Mouse (Mus musculus) midbrain, embryonic 16.5 days (tissue): ENCODE data around the gene BC030867. TPM values are rescaled to one million over a fixed set of nuclear protein-coding genes. Genes with fewer than 3 reads are reported as not detected.

Experiments used
- ATAC-seq: fragments of 200-750 bp; cut with Nextera tagmentation; 2 replicates; pipeline ENCODE4 v1.8.0; 2017; ENCODE audit warnings: moderate TSS enrichment
- H3K27ac ChIP-seq: fragments of 300-500 bp; sonication (generic); 2 replicates; pipeline ENCODE4 v1.5.1; 2014; ENCODE audit warnings: mild to moderate bottlenecking, low read length, mixed read lengths
- H3K27me3 ChIP-seq: fragments of 300-500 bp; sonication (generic); 2 replicates; pipeline ENCODE4 v1.6.1; 2014; ENCODE audit warnings: low read depth, low read length, mixed read lengths; ENCODE audit not compliant: control insufficient read depth, insufficient read depth
- H3K36me3 ChIP-seq: fragments of 300-500 bp; sonication (generic); 2 replicates; pipeline ENCODE4 v1.6.1; 2014; ENCODE audit warnings: mild to moderate bottlenecking, low read length, moderate library complexity, mixed read lengths; ENCODE audit not compliant: control insufficient read depth, insufficient read depth
- H3K4me1 ChIP-seq: fragments of 300-500 bp; sonication (generic); 2 replicates; pipeline ENCODE4 v1.6.1; 2014; ENCODE audit warnings: mild to moderate bottlenecking, low read length, mixed read lengths; ENCODE audit not compliant: control insufficient read depth, insufficient read depth
- H3K4me2 ChIP-seq: fragments of 300-500 bp; sonication (generic); 2 replicates; pipeline ENCODE4 v1.6.1; 2014; ENCODE audit warnings: mild to moderate bottlenecking, low read length, mixed read lengths
- H3K4me3 ChIP-seq: fragments of 300-500 bp; sonication (generic); 2 replicates; pipeline ENCODE4 v1.5.1; 2014; ENCODE audit warnings: low read depth, mild to moderate bottlenecking, low read length, moderate library complexity, mixed read lengths
- H3K9ac ChIP-seq: fragments of 300-500 bp; sonication (generic); 2 replicates; pipeline ENCODE4 v1.6.1; 2014; ENCODE audit warnings: low read depth, low read length, mixed read lengths
- H3K9me3 ChIP-seq: fragments of 300-500 bp; sonication (generic); replicated peaks from 2 replicates; pipeline ENCODE4 v1.6.1; 2014; ENCODE audit warnings: mild to moderate bottlenecking, low read length, mixed read lengths; ENCODE audit not compliant: control insufficient read depth, poor library complexity, severe bottlenecking
- WGBS: fragments of 180-500 bp; shearing (Covaris S2); extraction: QIAGEN DNeasy Blood & Tissue Kit; methylation state at CpG from one replicate; pipeline ENCODE4 v1.1.7; 2014; 5-methylcytosine and 5-hydroxymethylcytosine counted together
- polyA plus RNA-seq: library from polyadenylated mRNA; unstranded; fragments of >200 nt; fragmentation: Nextera tagmentation; extraction: Ambion mirVana; gene quantifications from 2 replicates; pipeline ENCODE4 v1.2.1, GENCODE M21; 2015

BC030867 gene
- polyA plus RNA-seq, 1 experiment from 2014 or later = 1.6 TPM

GRCm38 (mm10) chr11:102240636-102241035 is 8.0 kb upstream of the BC030867 start:
- 86% methylated on average over 6 of the region's 6 CpGs for WGBS

GRCm38 (mm10) chr11:102241246-102241645 is 7.4 kb upstream of the BC030867 start:
- H3K27ac ChIP-seq = no peak overlapping the region
- no peaks in the 10 kb centered on the region for H3K27me3 ChIP-seq
- no peaks in the 10 kb centered on the region for H3K36me3 ChIP-seq
- H3K4me3 ChIP-seq = no peak overlapping the region
- peaks cover 9% of the 10 kb centered on the region for H3K4me1 ChIP-seq
- WGBS = 87% methylated on average over 5 of the region's 5 CpGs
- H3K4me2 ChIP-seq = no peak overlapping the region
- no peak overlapping the region for H3K9ac ChIP-seq
- ATAC-seq = no peak
- H3K9me3 ChIP-seq = no peaks in the 10 kb centered on the region

More at GRCm38 (mm10) chr11:102240636-102241035, 8.0 kb upstream of the BC030867 start:
- no peaks in the 10 kb centered on the region for H3K36me3 ChIP-seq
- no peak overlapping the region for H3K4me3 ChIP-seq
- peaks cover 5% of the 10 kb centered on the region for H3K4me1 ChIP-seq
- no peak for ATAC-seq
- no peak overlapping the region for H3K4me2 ChIP-seq
- H3K27ac ChIP-seq = no peak overlapping the region
- no peaks in the 10 kb centered on the region for H3K27me3 ChIP-seq
- no peaks in the 10 kb centered on the region for H3K9me3 ChIP-seq
- no peak overlapping the region for H3K9ac ChIP-seq

- no peaks in the 10 kb centered on the region for H3K27me3 ChIP-seq
- ATAC-seq = no peak
- WGBS = 47% methylated on average over 5 of the region's 5 CpGs
- peaks cover 9% of the 10 kb centered on the region for H3K4me1 ChIP-seq
- no peak overlapping the region for H3K4me3 ChIP-seq
- no peaks in the 10 kb centered on the region for H3K9me3 ChIP-seq
- no peak overlapping the region for H3K9ac ChIP-seq
- H3K4me2 ChIP-seq = no peak overlapping the region
- no peak overlapping the region for H3K27ac ChIP-seq
- H3K36me3 ChIP-seq = no peaks in the 10 kb centered on the region
Observed at GRCm38 (mm10) chr11:102241874-102242273, 6.8 kb upstream of the BC030867 start.

- H3K36me3 ChIP-seq = no peaks in the 10 kb centered on the region
- H3K4me1 ChIP-seq = peaks cover 14% of the 10 kb centered on the region
- no peaks in the 10 kb centered on the region for H3K27me3 ChIP-seq
- peak overlapping the region; percentile 70 for H3K27ac ChIP-seq
- peak overlapping the region; percentile 86 for H3K4me2 ChIP-seq
- H3K4me3 ChIP-seq = peak overlapping the region; percentile 46
- WGBS = under 1% methylated on average over 32 of the region's 32 CpGs
- peak overlapping the region; percentile 68 for H3K9ac ChIP-seq
- H3K9me3 ChIP-seq = no peaks in the 10 kb centered on the region
- peak; percentile 78 for ATAC-seq
Observed at GRCm38 (mm10) chr11:102244926-102245449, 3.7 kb upstream of the BC030867 start.

- Histone ChIP-seq H3K4me1 (peaks cover 14% of the 10 kb centered on the region), H3K4me3 (peak overlapping the region; percentile 46), H3K9ac (peak overlapping the region; percentile 68), H3K36me3 (no peaks in the 10 kb centered on the region), H3K27ac (peak overlapping the region; percentile 70), H3K27me3 (no peaks in the 10 kb centered on the region), H3K4me2 (peak overlapping the region; percentile 86), H3K9me3 (no peaks in the 10 kb centered on the region)
- 0 out of 2 replicates have a peak, but pooled peaks have one; percentile 18 for ATAC-seq
- WGBS = 46% methylated on average over 14 of the region's 14 CpGs
Observed at GRCm38 (mm10) chr11:102245581-102246272, 3.0 kb upstream of the BC030867 start.

GRCm38 (mm10) chr11:102246273-102246635 is 2.4 kb upstream of the BC030867 start:
- Histone ChIP-seq H3K27ac (no peak overlapping the region), H3K4me2 (no peak overlapping the region), H3K27me3 (no peaks in the 10 kb centered on the region), H3K4me1 (peaks cover 14% of the 10 kb centered on the region), H3K9me3 (no peaks in the 10 kb centered on the region), H3K9ac (no peak overlapping the region), H3K4me3 (no peak overlapping the region), H3K36me3 (no peaks in the 10 kb centered on the region)
- no peak for ATAC-seq
- 85% methylated on average over 6 of the region's 6 CpGs for WGBS

- ATAC-seq = no peak
- Histone ChIP-seq H3K36me3 (no peaks in the 10 kb centered on the region), H3K9ac (no peak overlapping the region), H3K4me1 (peaks cover 14% of the 10 kb centered on the region), H3K27ac (no peak overlapping the region), H3K4me3 (no peak overlapping the region), H3K27me3 (no peaks in the 10 kb centered on the region), H3K4me2 (no peak overlapping the region), H3K9me3 (no peaks in the 10 kb centered on the region)
- WGBS = 89% methylated on average over 4 of the region's 4 CpGs
Observed at GRCm38 (mm10) chr11:102246871-102247270, 1.8 kb upstream of the BC030867 start.

GRCm38 (mm10) chr11:102249351-102250090 is 839 bp downstream of the BC030867 start:
- no peaks in the 10 kb centered on the region for H3K9me3 ChIP-seq
- H3K4me1 ChIP-seq = peaks cover 14% of the 10 kb centered on the region
- no peaks in the 10 kb centered on the region for H3K36me3 ChIP-seq
- no peak for ATAC-seq
- 0 out of 2 replicates have a peak overlapping the region, but pooled peaks have one; percentile 5 for H3K9ac ChIP-seq
- 13% methylated on average over 9 of the region's 9 CpGs for WGBS
- H3K4me3 ChIP-seq = peak overlapping the region; percentile 48
- H3K27ac ChIP-seq = no peak overlapping the region
- H3K27me3 ChIP-seq = no peaks in the 10 kb centered on the region
- peak overlapping the region; percentile 98 for H3K4me2 ChIP-seq

- 30% methylated on average over 9 of the region's 9 CpGs for WGBS
- Histone ChIP-seq H3K9me3 (no peaks in the 10 kb centered on the region), H3K4me3 (no peak overlapping the region), H3K4me2 (no peak overlapping the region), H3K9ac (no peak overlapping the region), H3K27me3 (no peaks in the 10 kb centered on the region), H3K27ac (no peak overlapping the region), H3K36me3 (no peaks in the 10 kb centered on the region), H3K4me1 (no peaks in the 10 kb centered on the region; the same call in 1 of the 2 replicates)
- ATAC-seq = no peak
Observed at GRCm38 (mm10) chr11:102257514-102257913, 8.8 kb downstream of the BC030867 start.
